Mouse (Mus musculus): ENCODE results near the gene Gm9833.
"Not testable (repeated sequence)": the region's sequence is repeated elsewhere in the genome, so short reads cannot be mapped to it uniquely, and the experiment has no call there.

The Gm9833 gene

DNA sequence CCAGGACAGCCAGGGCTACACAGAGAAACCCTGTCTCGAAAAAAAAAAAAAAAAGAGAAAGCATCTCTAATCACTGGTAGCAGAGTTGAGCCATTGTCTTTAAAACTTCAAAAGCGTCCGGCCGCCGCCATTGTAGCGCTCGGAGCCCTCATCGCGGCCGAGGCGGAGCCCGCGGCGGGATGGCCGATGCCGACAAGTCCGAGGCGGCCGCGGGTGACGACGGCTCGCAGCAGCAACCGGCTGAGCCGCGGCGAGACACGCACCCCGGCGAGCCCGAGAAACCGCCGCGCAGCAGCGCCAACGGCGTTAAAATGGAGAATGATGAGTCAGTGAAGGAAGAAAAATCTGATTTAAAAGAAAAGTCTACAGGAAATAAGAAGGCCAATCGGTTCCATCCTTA, at the start of gene Gm9833:
Gene Gm9833, plus strand, starts transcription at position 117 of the 400 bp plus-strand sequence.
- DNase-seq (ENCODE audit: low spot score): not testable (repeated sequence)

DNA sequence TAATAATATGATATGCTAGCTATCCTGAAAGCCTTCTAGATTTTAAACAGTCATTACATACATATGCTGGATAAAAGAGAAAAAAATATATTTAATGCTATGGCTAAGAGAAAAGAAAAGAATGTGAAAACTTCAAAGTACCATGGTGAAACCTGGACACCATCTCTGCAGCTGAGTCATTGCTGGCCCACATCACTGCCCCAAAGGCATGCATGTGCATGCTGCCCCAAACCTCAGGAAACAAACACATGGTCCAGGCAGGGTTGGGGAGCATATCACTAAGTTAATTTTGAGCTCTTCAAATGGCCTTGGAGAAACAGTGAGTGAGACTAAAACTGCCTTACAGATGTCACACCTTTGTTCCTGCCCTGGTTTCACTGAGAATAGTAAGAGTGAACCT, 17.8 kb upstream of the Gm9833 start:
- DNase-seq (ENCODE audit: low spot score): no peak

DNA sequence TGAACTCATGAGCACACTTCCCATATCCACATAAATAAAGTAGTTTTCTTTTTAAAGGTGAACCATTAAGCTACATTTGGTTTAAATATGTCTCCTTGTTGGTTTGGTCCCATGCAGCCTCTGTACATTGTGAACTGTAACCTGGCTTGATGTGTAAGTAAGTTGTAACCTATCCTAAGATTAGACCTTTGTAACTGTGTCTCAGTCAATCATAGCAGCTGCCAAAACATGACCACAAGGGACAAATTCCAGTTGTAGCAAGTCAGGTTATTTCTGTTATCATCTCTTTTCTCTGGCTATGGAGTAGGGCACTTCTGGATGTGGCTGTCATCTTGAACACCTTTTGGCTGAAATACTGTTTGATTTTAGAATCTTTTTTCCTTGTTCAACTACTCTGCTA, 12.1 kb upstream of the Gm9833 start:
- no peak for DNase-seq (ENCODE audit: low spot score)

DNA sequence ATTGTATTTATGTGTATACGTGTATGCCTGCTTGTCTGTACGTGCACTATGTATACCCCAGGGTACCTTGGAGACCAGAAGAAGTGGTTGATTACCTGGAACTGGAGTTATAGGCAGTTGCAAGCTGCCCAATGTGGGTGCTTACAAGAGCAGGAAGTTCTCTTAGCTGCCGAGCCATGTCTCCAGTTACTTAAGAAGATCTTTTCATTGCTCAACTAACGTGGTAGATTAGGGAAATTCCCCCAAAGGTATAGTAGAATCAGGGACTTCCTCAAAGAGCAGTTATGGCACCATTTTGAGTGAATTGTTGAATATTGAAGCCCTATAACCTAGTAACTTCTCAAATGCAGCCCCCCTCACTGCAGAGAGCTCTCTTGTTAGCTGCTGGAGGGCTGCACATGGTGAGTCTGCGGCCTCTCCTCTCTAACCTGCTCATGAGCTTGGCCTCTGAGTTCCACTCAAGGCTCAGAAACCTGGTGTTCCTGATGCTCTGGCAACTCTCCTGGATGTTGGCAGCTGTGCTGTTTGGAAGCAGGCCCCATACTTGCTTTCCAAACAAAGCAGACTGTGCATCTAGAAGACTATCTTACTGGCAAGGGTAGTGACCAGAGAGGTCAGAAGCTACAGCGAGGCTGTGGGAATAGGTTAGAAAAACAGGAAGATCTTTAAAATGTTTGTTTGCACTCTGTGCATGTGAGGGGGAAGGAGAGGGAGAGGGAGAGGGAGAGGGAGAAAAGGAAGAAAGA, 10.6 kb upstream of the Gm9833 start:
- no peak for DNase-seq (ENCODE audit: low spot score)

DNA sequence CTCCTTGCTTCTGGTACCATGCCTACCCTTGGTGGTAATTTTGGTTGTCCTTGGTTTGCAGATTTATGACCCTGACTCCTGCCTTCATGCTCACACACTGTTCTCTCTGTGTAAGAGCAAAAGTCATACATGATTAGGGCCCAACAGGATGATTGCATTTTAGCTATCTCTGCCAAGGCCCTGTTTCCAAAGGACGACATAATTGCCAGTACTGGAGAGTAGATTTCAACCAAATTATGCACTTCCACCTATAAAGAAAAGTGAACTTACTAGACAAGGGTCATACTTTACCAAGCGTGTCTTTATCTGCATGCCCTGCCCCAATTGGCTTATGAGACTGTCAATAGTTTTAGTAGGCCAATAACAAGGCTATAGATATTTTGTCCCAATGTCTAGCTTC, 9.8 kb upstream of the Gm9833 start:
- DNase-seq (ENCODE audit: low spot score): no peak

DNA sequence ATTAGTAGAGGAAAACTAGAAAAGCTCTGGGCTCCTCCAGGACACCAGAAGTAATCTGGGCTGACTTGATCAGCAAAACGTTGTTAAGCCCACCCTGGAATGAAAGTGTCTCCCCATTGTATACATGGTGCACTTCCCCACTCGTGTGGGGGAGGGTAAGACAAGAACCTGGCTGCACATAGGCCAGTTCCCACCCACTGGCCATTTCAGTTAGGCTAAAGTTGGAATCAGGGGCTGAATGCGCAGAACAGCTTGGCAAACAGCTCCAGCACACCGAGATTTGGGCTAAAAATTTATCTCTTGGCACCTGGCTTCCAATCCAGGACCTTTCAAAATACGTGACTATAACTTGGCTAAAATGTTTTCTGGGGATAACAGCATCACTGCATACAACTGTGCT, 6.6 kb upstream of the Gm9833 start:
- no peak for DNase-seq (ENCODE audit: low spot score)

DNA sequence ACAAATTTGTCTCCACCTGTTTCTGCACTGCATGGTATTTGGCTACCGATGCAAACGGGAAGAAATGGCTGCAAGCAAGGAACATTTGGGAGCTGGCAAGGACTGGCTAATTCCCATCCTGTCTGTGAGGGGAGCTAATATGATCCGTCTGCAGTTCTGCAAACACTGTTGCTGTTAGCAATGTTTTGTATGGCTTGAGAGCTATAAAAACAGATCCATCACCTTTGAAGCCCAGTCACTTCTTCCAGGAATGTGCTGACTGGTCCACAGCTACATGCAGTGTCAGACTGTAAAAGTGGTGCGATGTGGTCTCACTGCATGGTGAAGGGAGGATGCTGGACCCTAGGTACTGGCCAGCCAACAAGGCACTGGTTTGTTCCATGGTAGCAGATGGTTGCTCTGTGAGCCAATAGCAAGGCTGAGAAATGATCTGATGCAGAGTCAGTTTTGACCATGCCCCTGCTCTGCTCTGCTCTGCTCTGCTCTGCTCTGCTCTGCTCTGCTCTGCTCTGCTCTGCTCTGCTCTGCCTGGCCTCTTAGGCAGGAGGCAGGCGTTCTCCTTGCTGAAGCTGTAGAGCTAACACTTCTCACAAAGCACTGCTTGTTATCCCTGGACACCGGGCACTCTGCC, 5.9 kb upstream of the Gm9833 start:
- DNase-seq (ENCODE audit: low spot score): no peak

DNA sequence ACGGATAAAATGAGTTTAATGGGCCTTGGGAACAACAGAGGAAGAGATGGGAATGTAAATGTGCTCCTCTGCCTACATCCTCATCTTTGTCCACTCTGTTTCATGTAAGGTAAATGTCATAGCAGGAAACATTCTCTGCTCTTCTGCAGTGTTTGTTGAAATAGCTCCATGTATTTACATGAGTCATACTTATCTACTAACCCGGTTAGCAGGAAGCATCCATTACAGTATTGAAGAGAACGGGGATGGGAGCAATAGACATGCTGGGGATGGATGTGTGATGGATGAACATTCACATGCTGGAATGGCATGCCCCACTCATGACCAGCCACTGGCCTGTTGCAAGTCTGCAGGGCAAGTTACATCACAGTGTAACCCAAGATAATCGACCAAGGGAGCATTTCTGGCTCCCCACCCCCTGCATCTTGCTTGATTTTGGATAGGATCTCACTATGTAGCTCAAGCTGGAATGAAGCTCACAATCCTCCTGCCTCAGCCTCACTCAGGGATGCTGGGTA, 5.3 kb upstream of the Gm9833 start:
- no peak for DNase-seq (ENCODE audit: low spot score)

DNA sequence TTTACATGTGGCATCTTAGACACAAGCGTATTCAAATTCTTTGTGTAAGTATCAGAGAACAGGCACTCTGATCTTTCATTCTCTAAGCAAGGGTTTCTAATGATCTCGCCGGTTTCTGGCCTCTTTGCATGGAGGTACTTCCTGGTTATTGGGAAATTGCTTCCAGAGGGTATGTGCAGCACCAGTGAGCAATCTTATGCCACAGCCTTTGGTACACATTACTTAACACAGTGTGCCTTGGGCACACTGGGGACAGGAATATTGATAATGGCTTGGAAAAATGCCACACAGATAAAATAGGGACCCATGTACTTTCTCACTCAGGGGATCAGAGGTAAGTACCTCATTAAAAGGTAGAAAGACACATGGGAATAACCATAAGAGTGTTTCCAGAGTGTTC, 3.8 kb upstream of the Gm9833 start:
- DNase-seq (ENCODE audit: low spot score): no peak

DNA sequence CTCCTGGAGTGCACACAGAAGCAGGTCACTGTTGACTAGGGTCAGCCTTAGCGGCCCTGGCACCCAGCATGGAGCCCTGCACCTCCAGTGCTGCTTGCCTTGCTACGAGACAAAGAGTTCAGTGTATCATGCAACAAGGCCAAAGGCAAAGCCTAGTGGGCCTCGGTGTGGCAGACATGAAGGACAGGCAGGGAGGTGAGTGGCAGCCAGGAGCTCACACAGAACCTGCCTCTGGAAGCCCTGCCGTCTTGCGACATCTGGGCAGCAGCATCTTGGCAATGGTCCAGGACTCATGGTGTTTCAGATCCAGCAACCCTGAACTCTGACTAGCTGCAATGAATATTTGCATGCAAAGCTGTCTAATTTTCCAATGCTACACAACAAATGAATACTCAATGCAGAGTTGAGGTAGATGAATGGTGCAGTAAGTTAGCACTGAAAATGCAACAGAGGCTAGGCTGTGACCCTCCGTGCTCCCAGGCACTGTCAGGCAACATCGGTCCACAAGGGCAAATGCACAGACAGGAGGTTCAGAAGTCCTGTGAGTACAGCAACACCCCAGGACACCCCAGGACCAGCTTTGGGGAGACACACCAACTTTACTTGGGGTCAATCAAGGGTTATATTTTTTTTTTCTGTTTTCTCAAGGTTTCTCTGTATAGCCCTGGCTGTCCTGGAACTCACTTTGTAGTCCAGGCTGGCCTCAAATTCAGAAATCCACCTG, 2.4 kb upstream of the Gm9833 start:
- DNase-seq (ENCODE audit: low spot score): no peak

DNA sequence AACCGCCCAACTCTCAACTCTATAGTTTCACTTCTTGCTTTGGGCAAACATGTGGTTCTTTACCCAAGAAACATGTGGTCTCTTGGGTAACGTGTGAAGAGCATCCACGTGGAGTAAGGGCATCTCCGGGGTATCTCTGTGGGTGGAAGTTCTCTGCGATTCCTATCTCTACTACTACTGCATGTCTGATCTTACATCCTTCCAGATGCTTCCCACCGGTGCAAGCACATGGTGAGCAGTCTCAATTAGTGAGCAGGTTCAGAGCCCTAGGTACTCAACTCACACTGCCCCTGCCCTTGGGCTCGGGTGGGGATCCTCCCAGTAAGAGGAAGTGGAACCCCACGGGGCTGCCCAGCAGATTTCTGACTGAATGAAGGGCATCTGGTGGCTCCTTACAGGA, 399 bp upstream of the Gm9833 start:
- DNase-seq (ENCODE audit: low spot score): no peak

DNA sequence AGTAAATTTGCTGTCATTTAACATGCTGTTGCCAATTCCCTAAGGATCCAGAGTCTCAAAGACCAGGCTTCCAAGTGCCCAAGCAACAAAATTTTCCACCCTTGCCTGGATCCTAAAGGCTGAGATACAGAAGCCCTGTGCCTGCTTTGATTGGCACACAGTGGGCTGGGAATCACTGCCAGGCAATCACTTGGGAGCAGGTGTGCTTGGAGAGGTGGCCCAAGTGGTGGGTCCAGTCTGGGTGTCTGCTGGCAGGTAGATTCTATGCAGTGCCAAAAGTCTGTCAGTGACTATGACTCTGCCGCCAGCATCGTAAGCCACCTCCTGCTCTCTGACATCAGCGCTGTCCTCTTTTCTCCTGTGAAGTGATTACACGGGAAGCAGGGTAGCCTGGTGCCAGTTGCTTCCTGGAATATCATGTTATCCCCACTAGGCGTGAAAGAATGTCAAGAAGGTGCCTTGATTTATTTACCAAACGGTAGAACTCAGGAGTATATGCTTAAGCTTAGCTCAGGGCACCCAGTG, 3.8 kb downstream of the Gm9833 start:
- no peak for DNase-seq (ENCODE audit: low spot score)

DNA sequence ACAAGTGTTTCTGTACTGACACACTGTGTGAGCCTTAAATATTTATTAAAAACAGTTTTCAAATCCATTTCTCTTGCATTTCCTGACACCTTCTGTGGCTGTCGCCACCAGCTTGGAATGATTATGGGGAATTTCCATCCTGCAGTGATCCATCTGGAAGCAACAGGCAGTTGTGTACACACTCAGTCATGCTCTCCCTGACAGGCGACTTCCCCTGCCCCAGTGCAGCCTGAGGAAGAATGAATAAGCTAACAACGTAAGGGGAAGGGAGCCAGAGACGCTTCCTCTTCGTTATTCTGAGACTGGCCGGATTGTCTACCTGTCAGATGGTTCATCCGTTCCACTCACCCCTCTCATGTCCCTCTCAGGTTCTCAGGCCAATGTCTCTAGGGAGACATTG, 4.6 kb downstream of the Gm9833 start:
- no peak for DNase-seq (ENCODE audit: low spot score)

DNA sequence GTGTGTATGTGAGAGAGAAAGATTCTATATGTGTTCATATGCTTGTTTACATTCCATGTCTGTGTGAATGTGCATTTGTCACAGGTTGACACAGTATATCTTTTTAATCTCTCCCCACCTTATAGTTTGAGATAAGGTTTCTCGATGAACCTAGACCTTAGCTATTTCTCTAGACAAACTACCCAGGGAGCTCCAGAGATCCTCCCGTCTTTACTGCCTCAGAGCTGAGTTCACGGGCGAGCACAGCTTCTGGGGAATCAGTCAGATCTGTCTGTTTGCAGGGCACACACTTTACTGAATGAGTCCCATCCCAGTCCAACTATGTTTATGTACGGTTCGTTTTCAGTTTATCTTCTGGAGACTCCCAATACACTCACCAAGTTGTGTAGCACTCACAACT, 5.0 kb downstream of the Gm9833 start:
- no peak for DNase-seq (ENCODE audit: low spot score)

DNA sequence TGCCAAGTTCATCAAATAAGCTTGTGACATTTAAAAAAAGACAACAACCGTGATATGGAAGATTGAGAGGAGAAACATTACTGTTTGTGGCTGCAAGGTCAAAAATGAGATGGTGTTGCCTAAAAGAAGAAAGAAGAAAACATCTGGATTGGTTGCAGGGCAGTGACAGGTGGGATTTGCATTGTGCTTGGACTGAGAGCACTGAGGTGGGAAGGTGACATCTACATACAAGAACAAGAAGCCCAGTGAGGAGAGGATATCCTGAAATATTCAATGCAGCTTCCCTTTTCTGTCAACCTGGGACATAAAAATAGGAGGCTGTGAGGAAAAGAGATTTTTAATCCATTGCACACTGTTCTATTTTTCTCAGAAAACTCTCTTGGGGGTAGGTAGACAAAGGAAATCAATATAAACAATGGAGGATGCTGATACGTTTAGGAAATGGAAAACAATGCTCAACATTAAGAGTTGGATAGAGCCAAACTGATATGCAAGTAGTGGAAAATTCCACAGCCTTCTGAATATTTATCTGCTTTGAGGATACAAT, 7.2 kb downstream of the Gm9833 start:
- no peak for DNase-seq (ENCODE audit: low spot score)

DNA sequence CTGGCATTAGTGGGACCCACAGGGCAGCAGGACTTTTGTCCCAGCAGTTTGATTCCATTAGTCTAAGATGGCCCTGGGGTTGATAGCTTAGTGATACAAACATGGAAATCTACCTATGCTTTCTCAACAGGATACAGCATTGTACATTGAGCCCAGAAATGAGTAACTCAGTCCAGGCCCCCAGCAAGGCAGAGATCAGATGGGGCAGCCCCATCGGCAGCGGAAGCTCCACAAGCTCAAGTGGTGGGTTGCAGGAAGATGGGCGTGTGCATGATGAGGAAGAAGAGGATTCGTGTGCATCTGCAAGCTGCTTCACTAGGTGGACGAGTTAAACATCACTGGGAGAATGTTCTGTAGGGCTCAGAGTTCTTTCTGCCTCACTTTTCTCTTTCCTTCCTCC, 11.8 kb downstream of the Gm9833 start:
- DNase-seq (ENCODE audit: low spot score): no peak

DNA sequence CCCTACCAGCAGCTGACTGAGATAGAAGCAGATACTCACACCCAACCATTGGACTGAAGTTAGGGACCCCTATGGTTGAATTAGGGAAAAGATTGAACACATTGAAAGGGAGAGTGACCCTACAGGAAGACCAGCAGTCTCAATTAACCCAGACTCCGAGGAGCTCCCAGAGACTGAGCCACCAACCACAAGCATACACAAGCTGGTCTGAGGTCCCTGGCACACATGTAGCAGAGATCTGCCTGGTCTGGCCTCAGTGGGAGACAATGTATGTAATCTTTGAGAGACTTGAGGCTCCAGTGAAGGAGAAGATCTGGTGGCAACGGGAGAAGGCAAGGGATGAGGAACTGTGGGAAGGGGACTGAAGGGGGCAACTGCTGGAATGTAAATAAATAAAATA, 23.7 kb downstream of the Gm9833 start:
- no peak for DNase-seq (ENCODE audit: low spot score)

DNA sequence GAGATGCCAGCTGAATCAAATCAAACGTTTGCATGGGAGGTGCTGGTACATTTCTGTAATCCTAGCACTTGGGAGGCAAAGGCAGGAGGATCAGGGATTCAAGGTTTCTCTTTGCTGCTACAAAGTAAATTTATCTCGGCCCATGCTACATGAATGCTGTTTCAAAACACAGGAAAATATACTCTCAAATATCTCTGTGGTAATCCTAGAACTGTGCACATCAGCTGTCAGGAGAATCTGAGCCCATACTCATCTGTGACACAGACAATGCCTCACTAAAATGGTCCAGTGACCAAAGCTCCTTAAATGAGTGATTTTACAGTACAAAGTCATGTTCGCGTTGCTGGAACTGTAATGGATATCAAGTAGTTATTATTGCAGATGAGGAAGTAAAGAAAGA, 24.3 kb downstream of the Gm9833 start:
- DNase-seq (ENCODE audit: low spot score): no peak

DNA sequence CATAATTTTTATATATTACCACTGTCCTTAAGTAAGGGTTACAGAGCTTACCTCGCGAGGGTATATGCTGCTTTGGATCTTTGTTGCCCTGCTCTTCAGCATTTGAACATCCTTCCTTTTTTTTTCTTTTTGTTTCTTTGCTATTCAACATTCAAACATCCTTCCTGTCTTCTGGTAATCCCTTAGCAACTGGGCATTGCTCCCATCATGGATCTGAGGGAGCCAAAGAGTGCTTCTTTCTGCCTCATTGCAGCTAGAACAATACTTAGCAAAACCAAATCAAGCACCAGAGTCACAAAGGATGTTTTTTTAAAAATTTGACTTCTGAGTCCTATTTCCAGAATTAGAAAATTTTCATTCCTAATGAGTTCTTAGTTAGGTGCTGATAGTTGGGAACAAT, 24.8 kb downstream of the Gm9833 start:
- DNase-seq (ENCODE audit: low spot score): no peak

DNA sequence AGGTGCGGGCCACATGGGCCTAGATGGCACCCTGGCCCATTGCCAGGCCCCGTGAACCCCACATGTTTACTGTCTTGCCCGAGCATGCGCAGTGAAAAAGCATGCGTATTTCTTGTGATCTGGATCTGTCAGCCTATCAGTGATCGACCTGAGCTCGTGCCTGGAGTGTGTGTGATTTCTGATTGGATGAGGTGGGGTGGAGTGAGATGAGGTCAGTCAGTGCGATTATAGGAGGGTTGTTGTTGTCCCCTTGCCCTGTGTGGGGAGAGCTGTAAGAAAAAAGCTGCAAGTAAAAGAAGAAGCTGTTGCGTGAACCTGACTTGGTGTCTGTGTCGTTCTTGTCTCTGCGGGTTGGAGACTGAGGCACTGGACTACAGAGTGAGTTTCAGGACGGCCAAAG, 28.6 kb downstream of the Gm9833 start:
- no peak for DNase-seq (ENCODE audit: low spot score)

DNA sequence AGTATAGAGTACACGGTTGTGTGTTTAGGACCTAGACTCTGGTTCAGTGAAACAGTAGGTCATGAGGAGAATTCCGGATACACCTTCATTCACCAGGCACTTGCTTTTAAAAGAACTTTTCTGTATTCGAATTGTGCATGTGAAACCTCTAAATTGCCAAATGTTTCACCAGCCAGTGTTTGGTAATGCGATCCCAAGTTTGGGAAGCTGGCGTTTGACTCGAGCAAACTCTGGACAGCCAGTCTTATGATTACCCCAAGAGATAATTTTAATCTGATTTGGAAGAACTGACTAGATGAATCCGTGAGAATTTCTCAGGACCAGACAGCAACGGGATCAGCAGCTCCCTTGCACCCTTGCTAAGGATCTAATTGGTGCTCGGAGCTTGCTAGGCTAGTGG, 33.3 kb downstream of the Gm9833 start:
- no peak for DNase-seq (ENCODE audit: low spot score)

DNA sequence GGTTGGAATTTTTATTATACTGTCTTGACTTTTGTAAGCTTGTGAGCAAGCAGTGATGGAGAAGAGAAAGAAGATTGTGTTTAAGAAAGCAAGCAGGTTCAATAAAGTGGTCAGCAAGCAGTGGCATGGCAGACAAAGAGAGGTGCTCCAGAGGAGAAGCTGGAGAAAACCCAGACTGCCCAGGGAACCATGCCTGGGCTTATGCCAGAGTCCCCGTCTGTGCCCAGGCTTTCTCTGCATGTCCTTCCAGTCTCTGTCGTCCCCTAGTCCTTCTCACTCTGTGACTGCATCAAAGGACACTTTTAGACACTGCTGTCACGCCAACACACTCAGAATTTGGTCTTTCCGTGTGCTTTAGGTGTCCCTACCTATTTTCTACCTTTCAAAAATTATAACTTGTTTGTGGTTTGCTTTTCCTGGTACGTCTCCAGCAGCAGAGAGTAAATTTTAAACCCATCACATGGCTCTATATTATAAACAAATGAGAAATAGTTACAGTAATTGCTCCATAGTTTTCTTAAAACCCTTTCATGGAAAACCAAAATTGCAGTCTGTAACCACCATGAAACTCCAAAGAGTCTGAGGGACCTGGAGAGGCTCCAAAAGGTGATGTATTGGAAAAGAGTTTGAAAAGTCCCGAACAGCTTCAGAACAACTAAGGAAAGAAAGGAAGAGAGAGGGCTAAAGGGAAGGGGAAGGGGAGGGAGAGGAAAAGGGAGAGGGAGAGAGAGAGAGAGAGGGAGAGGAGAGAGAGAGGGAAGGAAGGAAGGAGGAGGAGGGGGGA, 34.2 kb downstream of the Gm9833 start:
- no peak for DNase-seq (ENCODE audit: low spot score)
